Mouse (Mus musculus): ENCODE results near the gene Wfdc10. TPM values are rescaled to one million over a fixed set of nuclear protein-coding genes. Genes with fewer than 3 reads are reported as not detected.
"Not testable (repeated sequence)": the region's sequence is repeated elsewhere in the genome, so short reads cannot be mapped to it uniquely, and the experiment has no call there.

The Wfdc10 gene
- total RNA-seq (2014; rRNA removed) = not detected in 2 replicates
- not detected in 2 replicates for polyA plus RNA-seq (2012; rRNA removed)

- Histone ChIP-seq H3K27ac (replicated peaks; ENCODE audit: insufficient read depth, low read depth, low read length) (no peak within 1 kb of the TSS), H3K4me3 (ENCODE audit: insufficient read depth, low read depth, low read length) (no peak within 1 kb of the TSS), H3K36me3 (ENCODE audit: control insufficient read depth, insufficient read depth, low read length) (no peaks in the 10 kb centered on the region), H3K27me3 (ENCODE audit: control insufficient read depth, insufficient read depth, low read length) (no peaks in the 10 kb centered on the region), H3K4me1 (ENCODE audit: control insufficient read depth, insufficient read depth, low read length) (no peaks in the 10 kb centered on the region), H3K79me2 (ENCODE audit: control insufficient read depth, insufficient read depth, low read length) (no peaks in the 10 kb centered on the region), H3K9ac (ENCODE audit: low read depth, low read length) (no peak within 1 kb of the TSS)
- no peak for DNase-seq (ENCODE audit: extremely low read depth, low read depth, low spot score)
- 17% methylated on average over 11 of the region's 11 CpGs for WGBS
- TF ChIP-seq POLR2A (IDR thresholded peaks at IDR 0.05; ENCODE audit: extremely low read depth, insufficient read depth, low read length) = no peak
- TF ChIP-seq CTCF (IDR thresholded peaks at IDR 0.05; ENCODE audit: low read depth, low read length) = peak; percentile 82
Measured at GRCm38 (mm10) chr2:164655858-164656257, at the start of gene Wfdc10. Gene Wfdc10 (plus strand): TSS chr2:164656046.

- H3K4me1 ChIP-seq (ENCODE audit: control insufficient read depth, insufficient read depth, low read length) = no peaks in the 10 kb centered on the region
- DNase-seq (ENCODE audit: extremely low read depth, low read depth, low spot score) = no peak
- no peak overlapping the region for H3K27ac ChIP-seq (replicated peaks; ENCODE audit: insufficient read depth, low read depth, low read length)
- H3K36me3 ChIP-seq (ENCODE audit: control insufficient read depth, insufficient read depth, low read length) = no peaks in the 10 kb centered on the region
- no peaks in the 10 kb centered on the region for H3K79me2 ChIP-seq (ENCODE audit: control insufficient read depth, insufficient read depth, low read length)
- no peak overlapping the region for H3K4me3 ChIP-seq (ENCODE audit: insufficient read depth, low read depth, low read length)
- no peaks in the 10 kb centered on the region for H3K27me3 ChIP-seq (ENCODE audit: control insufficient read depth, insufficient read depth, low read length)
- H3K9ac ChIP-seq (ENCODE audit: low read depth, low read length) = no peak overlapping the region
- TF ChIP-seq POLR2A (IDR thresholded peaks at IDR 0.05; ENCODE audit: extremely low read depth, insufficient read depth, low read length) (no peak), CTCF (IDR thresholded peaks at IDR 0.05; ENCODE audit: low read depth, low read length) (no peak)
- 72% methylated on average over 6 of the region's 6 CpGs for WGBS
Measured at GRCm38 (mm10) chr2:164608781-164609180, 47.1 kb upstream of the Wfdc10 start.

GRCm38 (mm10) chr2:164613471-164613870 lies 42.4 kb upstream of the Wfdc10 start, which contains the start of the genes Wfdc6b and Wfdc8:
Gene Wfdc6b (plus strand): TSS chr2:164613522.
Gene Wfdc8 (minus strand): TSS chr2:164613626.
- not testable (repeated sequence) for DNase-seq (ENCODE audit: extremely low read depth, low read depth, low spot score); H3K27ac ChIP-seq (replicated peaks; ENCODE audit: insufficient read depth, low read depth, low read length); H3K27me3 ChIP-seq (ENCODE audit: control insufficient read depth, insufficient read depth, low read length); H3K4me1 ChIP-seq (ENCODE audit: control insufficient read depth, insufficient read depth, low read length); H3K36me3 ChIP-seq (ENCODE audit: control insufficient read depth, insufficient read depth, low read length); H3K79me2 ChIP-seq (ENCODE audit: control insufficient read depth, insufficient read depth, low read length); H3K9ac ChIP-seq (ENCODE audit: low read depth, low read length); H3K4me3 ChIP-seq (ENCODE audit: insufficient read depth, low read depth, low read length)
- 58% methylated on average over 8 of the region's 8 CpGs for WGBS

GRCm38 (mm10) chr2:164615386-164615785 lies 40.5 kb upstream of the Wfdc10 start:
- Histone ChIP-seq H3K79me2 (ENCODE audit: control insufficient read depth, insufficient read depth, low read length) (no peaks in the 10 kb centered on the region), H3K4me1 (ENCODE audit: control insufficient read depth, insufficient read depth, low read length) (no peaks in the 10 kb centered on the region), H3K36me3 (ENCODE audit: control insufficient read depth, insufficient read depth, low read length) (no peaks in the 10 kb centered on the region), H3K27me3 (ENCODE audit: control insufficient read depth, insufficient read depth, low read length) (no peaks in the 10 kb centered on the region), H3K27ac (replicated peaks; ENCODE audit: insufficient read depth, low read depth, low read length) (no peak overlapping the region), H3K9ac (ENCODE audit: low read depth, low read length) (no peak overlapping the region), H3K4me3 (ENCODE audit: insufficient read depth, low read depth, low read length) (no peak overlapping the region)
- whole genome bisulfite sequencing = 67% methylated on average over 3 of the region's 3 CpGs
- no peak for DNase-seq (ENCODE audit: extremely low read depth, low read depth, low spot score)
- TF ChIP-seq POLR2A (IDR thresholded peaks at IDR 0.05; ENCODE audit: extremely low read depth, insufficient read depth, low read length) (no peak), CTCF (IDR thresholded peaks at IDR 0.05; ENCODE audit: low read depth, low read length) (no peak)

GRCm38 (mm10) chr2:164619050-164619449 lies 36.8 kb upstream of the Wfdc10 start:
- Histone ChIP-seq H3K79me2 (ENCODE audit: control insufficient read depth, insufficient read depth, low read length) (no peaks in the 10 kb centered on the region), H3K4me1 (ENCODE audit: control insufficient read depth, insufficient read depth, low read length) (no peaks in the 10 kb centered on the region), H3K27ac (replicated peaks; ENCODE audit: insufficient read depth, low read depth, low read length) (no peak overlapping the region), H3K27me3 (ENCODE audit: control insufficient read depth, insufficient read depth, low read length) (no peaks in the 10 kb centered on the region), H3K9ac (ENCODE audit: low read depth, low read length) (no peak overlapping the region), H3K4me3 (ENCODE audit: insufficient read depth, low read depth, low read length) (no peak overlapping the region), H3K36me3 (ENCODE audit: control insufficient read depth, insufficient read depth, low read length) (no peaks in the 10 kb centered on the region)
- WGBS = 67% methylated on average over 5 of the region's 5 CpGs
- no peak for DNase-seq (ENCODE audit: extremely low read depth, low read depth, low spot score)
- TF ChIP-seq POLR2A (IDR thresholded peaks at IDR 0.05; ENCODE audit: extremely low read depth, insufficient read depth, low read length) = no peak
- TF ChIP-seq CTCF (IDR thresholded peaks at IDR 0.05; ENCODE audit: low read depth, low read length) = no peak

GRCm38 (mm10) chr2:164621775-164622174 lies 34.1 kb upstream of the Wfdc10 start:
- Histone ChIP-seq H3K4me3 (ENCODE audit: insufficient read depth, low read depth, low read length) (no peak overlapping the region), H3K36me3 (ENCODE audit: control insufficient read depth, insufficient read depth, low read length) (no peaks in the 10 kb centered on the region), H3K27ac (replicated peaks; ENCODE audit: insufficient read depth, low read depth, low read length) (no peak overlapping the region), H3K79me2 (ENCODE audit: control insufficient read depth, insufficient read depth, low read length) (no peaks in the 10 kb centered on the region), H3K27me3 (ENCODE audit: control insufficient read depth, insufficient read depth, low read length) (no peaks in the 10 kb centered on the region), H3K4me1 (ENCODE audit: control insufficient read depth, insufficient read depth, low read length) (no peaks in the 10 kb centered on the region), H3K9ac (ENCODE audit: low read depth, low read length) (no peak overlapping the region)
- 82% methylated on average over 4 of the region's 4 CpGs for WGBS
- TF ChIP-seq CTCF (IDR thresholded peaks at IDR 0.05; ENCODE audit: low read depth, low read length) (no peak), POLR2A (IDR thresholded peaks at IDR 0.05; ENCODE audit: extremely low read depth, insufficient read depth, low read length) (no peak)
- DNase-seq (ENCODE audit: extremely low read depth, low read depth, low spot score) = no peak

Measured in liver, adult 2 months (tissue).